Comparison of ENCODE assay signal across 8 mouse cellular contexts in the genomic region with DNA sequence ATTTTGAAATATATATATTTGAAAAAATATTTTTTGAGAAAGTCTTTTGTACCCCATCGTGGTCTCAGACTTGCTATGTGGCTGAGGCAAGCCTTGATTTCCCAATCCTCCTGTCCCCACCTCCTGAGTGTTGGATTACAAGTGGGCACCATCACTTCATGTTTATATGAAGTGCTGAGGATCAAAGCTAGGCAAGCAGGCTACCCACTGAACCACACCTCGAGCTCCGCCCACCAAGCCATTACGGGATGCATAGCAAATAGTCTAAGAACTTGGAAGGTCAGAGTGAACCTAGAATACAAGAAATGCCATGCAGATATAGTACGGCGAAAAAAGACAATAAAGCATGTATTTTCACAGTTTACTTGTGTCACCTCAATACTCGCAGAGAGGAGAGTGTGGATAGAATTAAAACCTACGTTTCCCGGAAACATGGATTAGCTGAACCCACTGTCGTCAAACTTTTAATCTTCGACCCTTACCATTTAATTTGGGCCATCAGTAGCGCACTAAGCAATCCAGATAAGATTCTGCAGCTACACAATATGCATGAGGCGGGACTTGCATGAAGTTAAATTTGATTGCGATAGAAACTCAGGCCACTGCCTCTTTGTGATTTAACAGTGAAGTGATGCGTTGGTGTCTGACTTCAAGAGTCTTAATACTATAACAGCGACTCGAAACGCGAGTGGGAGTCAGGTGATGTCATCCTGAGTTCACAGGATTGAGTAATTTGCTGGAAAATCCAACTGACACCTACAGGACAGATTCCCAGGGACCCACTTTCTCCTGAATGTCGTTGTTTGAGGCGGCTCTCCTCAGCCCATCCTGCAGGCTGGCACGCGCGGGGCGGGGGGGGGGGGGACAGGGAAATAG. TPM values are rescaled to one million over a fixed set of nuclear protein-coding genes. Genes with fewer than 3 reads are reported as not detected.
DNase-seq lines count a peak whose midpoint lies in the region; ATAC-seq and TF ChIP-seq lines count a peak whose summit lies in the region.

No protein-coding gene starts in this region.

- H3K4me3 ChIP-seq in liver, postnatal 0 days (ENCODE audit: low read depth, low read length) = peak overlapping the region; percentile 69
- peak overlapping the region; percentile 79 for H3K4me3 ChIP-seq in stomach, embryonic 16.5 days (replicated peaks; ENCODE audit: low read length)

- peak; percentile 17 for DNase-seq in adrenal gland, postnatal 14 days
- DNase-seq in adrenal gland, postnatal 25 days = no peak
- peak; percentile 41 for DNase-seq in right cerebral cortex, adult 18-20 months
- no peak for DNase-seq in right cerebral cortex, postnatal 10 days (ENCODE audit: low spot score in 2 of 2)
- DNase-seq in liver, postnatal 0 days = no peak
- DNase-seq in cerebellum, adult 8-10 months = no peak

- H3K9ac ChIP-seq in liver, postnatal 0 days (replicated peaks) = peak overlapping the region; percentile 68
- H3K9ac ChIP-seq in stomach, embryonic 16.5 days (ENCODE audit: low read length) = peak overlapping the region; percentile 92

- no peak for TF ChIP-seq EP300 in liver, postnatal 0 days (IDR thresholded peaks at IDR 0.05; ENCODE audit: low read depth)

- no peak for ATAC-seq in liver, postnatal 0 days
- no peak for ATAC-seq in stomach, embryonic 16.5 days (ENCODE audit: insufficient read depth, low FRiP score)
- no peak for ATAC-seq in erythroid progenitor cell, adult 5-6 weeks (replicated peaks; ENCODE audit: low FRiP score, poor library complexity, severe bottlenecking)

- peaks cover 9% of the 10 kb centered on the region for H3K4me1 ChIP-seq in liver, postnatal 0 days (ENCODE audit: insufficient read depth)
- H3K4me1 ChIP-seq in stomach, embryonic 16.5 days (ENCODE audit: control insufficient read depth, insufficient read depth, low read length) = peaks cover 18% of the 10 kb centered on the region; the same call in 1 of the 2 replicates

- 13% methylated on average over 23 of the region's 25 CpGs for WGBS in liver, postnatal 0 days (ENCODE audit: insufficient replicate concordance)
- WGBS in stomach, embryonic 16.5 days = 11% methylated on average over 25 of the region's 25 CpGs

- no peak overlapping the region for H3K27ac ChIP-seq in liver, postnatal 0 days (ENCODE audit: low read depth)
- H3K27ac ChIP-seq in stomach, embryonic 16.5 days (ENCODE audit: low read length) = no peak overlapping the region

- TF ChIP-seq CTCF in liver, postnatal 0 days (IDR thresholded peaks at IDR 0.05; ENCODE audit: low read depth) = no peak

- no peaks in the 10 kb centered on the region for H3K36me3 ChIP-seq in liver, postnatal 0 days (replicated peaks; ENCODE audit: insufficient read depth, low read length)
- no peaks in the 10 kb centered on the region for H3K36me3 ChIP-seq in stomach, embryonic 16.5 days (ENCODE audit: control insufficient read depth, insufficient read depth, low read length)

- H3K9me3 ChIP-seq in liver, postnatal 0 days (ENCODE audit: low read length) = no peaks in the 10 kb centered on the region
- H3K9me3 ChIP-seq in stomach, embryonic 16.5 days (replicated peaks; ENCODE audit: control insufficient read depth, low read length) = no peaks in the 10 kb centered on the region; the same call in 1 of the 2 replicates

- H3K4me2 ChIP-seq in liver, postnatal 0 days (ENCODE audit: low read depth, low read length) = peak overlapping the region; percentile 72
- H3K4me2 ChIP-seq in stomach, embryonic 16.5 days (ENCODE audit: low read depth, low read length) = peak overlapping the region; percentile 89

- H3K27me3 ChIP-seq in liver, postnatal 0 days (ENCODE audit: insufficient read depth, low read length) = peaks cover 14% of the 10 kb centered on the region
- no peaks in the 10 kb centered on the region for H3K27me3 ChIP-seq in stomach, embryonic 16.5 days (ENCODE audit: control insufficient read depth, insufficient read depth, low read length)

RNA-seq across cellular contexts. Expression of gene Syne2, which starts 0.7 kb away (rescaled TPM):
- total RNA-seq in adrenal gland, postnatal 14 days (2021) = 61.7 and 63.1 TPM in 2 replicates
- 47.9 and 67.7 TPM in 2 replicates for total RNA-seq in adrenal gland, postnatal 25 days (2021)
- polyA plus RNA-seq in liver, postnatal 0 days (2015; fragmentation: Nextera tagmentation; extraction: Ambion mirVana) = 4.9 and 6.3 TPM in 2 replicates
- polyA plus RNA-seq in stomach, embryonic 16.5 days (2015; fragmentation: Nextera tagmentation; extraction: Ambion mirVana) = 37.1 and 42.1 TPM in 2 replicates
- 2.5 and 5.0 TPM in 2 replicates for total RNA-seq in erythroid progenitor cell, adult 5-6 weeks (2015; ENCODE audit: low replicate concordance)
- total RNA-seq in erythroid progenitor cell, adult 5-6 weeks (2017; ENCODE audit: low replicate concordance) = 3.0 and 5.5 TPM in 2 replicates

Comparison
In these comparisons a context has a peak if more than half of its experiments do, and no peak if none do; other contexts are left out.
1. DNase-seq: peak in adrenal gland, postnatal 14 days (single experiment) and right cerebral cortex, adult 18-20 months (single experiment); none in adrenal gland, postnatal 25 days (single experiment), right cerebral cortex, postnatal 10 days (0 of 2), liver, postnatal 0 days (single experiment) and cerebellum, adult 8-10 months (single experiment).